Mouse (Mus musculus) layer of hippocampus, adult 11-12 months (tissue): ENCODE data around the gene Tnik.

Source experiments
- DNase-seq: peaks from one replicate; pipeline ENCODE4 v3.0.0; 2022; ENCODE audit warnings: low spot score

The Tnik gene

DNA sequence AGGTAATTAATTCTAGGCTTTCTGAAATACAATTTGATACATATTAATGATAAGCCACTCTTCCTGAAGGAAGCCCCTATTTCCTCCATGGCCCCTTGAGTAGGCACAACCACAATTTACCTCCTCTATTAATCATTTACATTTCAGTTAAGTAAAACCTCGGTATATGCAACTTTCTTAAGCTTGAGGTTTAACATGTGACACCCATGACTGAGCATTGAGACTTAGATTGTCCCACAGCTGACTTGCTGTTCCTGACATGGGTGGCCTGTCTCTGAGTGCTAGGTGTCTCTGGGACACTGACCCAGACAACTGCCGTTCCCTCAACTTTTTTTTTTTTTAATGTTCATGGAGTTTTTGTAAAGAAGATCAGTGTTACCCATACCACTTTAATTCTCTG lies 358.8 kb downstream of the Tnik start:
- no peak for DNase-seq

DNA sequence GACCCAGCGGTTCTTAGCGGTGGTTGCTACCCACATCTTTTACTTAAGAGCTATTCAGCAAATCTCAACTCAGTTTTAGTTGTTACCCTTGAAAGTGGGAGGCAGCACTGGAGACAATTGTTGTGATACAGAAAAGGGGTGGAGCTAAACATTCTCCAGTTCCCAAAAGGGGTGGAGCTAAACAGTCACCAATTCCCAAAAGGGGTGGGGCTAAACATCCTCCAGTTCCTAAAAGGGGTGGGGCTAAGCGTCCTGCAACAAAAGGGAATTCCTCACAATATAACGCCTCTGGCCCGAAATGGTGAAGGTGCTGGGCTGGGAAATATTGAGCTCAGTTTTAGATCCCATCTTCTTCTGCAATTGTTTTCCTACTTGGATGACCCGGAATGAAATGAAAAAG lies 363.8 kb downstream of the Tnik start:
- DNase-seq = no peak

DNA sequence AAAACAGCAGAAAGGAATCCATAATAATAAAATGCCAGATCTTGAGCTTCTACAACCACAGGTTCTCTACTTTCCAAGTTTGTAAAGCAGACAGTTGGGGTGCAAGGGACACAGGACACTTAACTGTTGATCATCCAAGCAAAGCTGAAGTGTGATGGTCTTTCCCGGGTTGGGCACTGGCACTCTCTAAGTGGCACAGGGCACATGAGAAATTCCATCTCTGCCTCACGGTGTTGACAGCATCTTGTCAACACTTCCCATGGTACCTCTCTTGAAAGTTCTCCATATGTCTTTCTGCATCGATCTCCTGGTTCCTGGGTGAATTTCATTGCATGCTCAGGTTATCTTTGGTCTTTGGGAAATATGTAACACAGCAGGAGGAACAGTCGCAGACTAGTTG lies 373.8 kb downstream of the Tnik start:
- no peak for DNase-seq

DNA sequence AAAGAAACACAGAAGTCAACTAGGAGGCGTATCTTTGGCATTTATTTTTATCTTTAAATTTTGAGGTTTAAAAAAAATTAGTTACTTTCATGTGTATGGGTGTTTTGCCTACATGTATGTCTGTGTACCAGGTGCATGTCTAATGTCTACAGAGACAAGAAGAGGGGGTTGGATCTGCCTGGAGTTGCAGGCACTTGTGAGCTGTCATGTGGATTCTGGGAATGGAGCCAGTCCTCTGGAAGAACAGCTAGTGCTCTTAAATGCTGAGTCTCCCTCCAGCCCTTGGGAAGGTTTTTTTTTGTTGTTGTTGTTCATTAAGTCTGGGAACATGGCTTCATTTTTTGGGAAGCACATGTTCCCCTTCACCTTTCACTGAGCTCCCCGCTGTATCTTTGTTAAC lies 375.9 kb downstream of the Tnik start:
- peak; percentile 53 for DNase-seq

DNA sequence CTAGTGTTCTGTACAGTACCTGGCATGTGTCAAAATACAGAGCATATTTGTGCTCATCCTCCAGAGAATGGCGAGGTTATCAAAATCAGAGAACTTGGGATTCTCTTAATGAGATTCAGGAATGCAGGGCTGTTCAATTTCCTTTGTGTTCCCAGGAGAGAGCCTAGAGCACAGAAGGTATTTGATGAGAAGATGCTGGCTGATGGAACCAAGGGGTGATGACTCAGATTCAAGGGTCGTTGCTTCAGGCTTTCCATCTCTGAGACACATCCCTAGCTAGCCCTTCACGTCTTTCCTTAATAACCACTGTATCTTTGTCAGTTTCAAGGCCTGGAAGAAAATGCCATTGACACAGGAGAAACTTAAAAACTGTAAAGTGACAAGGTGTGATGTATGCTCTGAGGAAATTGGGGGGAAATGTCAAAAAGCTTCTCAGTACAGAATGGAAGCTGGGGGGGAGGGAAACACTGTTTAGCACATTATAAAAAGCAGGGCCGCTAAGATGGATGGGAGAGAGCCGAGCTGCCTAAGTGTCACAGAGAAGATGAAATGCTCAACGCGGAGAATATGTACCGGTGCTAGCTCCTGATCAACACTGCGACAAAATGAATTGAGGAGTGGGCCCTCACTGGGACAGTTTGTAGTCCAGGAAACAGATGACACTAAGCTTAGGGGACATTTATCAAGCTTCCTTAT lies 380.4 kb downstream of the Tnik start:
- DNase-seq = no peak

DNA sequence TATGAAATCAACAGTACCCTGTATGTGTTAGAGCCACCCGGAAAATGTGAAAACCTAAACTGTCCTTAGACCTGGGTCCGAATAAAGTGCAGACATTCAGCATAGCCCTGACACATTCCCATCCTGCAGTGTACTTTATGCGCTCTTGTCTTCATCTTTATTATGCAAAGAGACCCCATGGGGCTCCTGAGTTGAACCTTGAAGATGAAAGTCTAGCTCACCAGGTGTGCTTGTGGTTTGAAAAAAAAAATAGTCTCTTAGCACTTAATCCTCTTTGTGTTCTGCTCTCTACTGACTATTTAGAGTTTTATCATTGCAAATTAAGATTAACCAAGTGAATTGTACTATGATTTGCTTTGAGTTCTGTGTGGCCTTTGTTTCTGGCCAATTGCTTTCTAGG lies 389.6 kb downstream of the Tnik start:
- no peak for DNase-seq

DNA sequence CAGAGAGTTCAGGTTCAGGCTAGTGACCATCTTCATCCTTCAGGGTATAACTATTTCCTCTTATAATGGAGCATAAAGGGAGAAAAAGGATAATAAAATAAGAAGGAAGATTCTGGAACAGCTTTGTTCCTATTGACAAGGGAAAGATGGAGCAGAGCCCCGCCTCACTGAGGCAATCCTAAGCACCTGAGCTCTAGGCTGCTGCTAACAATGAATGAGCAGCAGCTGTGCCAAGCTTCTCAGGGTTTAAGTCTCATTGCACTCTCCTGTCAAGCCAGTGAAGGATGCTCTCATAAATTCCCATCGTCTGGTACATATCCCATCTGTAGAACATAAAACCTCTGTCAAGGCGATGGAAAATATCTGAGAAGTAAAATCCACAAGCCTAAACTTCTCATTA lies 390.0 kb downstream of the Tnik start:
- DNase-seq = no peak

DNA sequence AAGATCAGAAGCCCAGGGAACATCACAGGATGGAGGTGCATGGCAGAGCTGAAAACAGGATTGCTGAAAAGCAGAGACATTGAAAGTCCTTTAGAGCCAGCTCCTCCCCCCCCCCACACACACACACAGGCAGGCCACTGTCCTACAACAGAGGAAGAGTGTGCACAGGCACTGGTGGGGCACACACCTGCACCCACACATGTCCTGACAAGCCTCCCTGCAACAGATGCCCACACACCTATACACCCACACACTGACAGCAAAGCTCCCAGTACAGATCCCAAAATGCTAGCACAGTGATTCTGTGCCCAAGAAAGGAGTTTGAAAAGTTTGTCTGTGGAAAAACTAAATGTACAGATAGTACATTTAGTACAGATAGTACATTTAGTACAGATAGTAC lies 391.7 kb downstream of the Tnik start:
- DNase-seq = no peak

DNA sequence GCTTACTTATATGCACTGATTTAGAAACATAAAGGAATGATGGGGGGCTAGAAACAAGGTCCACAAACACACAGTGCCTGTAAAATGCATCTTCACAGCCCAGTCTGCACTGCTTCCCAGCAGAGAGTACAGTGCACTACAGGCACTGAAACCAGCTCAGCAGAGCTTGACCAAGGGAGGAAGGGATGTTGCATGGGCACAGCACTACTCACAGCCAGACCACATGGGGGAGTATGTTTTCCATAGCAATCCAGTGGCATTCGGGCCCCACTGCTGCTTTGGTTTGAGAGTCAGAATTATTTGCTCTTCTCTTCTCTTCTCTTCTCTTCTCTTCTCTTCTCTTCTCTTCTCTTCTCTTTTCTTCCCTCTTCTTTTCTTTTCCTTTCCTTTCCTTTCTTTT lies 395.3 kb downstream of the Tnik start:
- no peak for DNase-seq

DNA sequence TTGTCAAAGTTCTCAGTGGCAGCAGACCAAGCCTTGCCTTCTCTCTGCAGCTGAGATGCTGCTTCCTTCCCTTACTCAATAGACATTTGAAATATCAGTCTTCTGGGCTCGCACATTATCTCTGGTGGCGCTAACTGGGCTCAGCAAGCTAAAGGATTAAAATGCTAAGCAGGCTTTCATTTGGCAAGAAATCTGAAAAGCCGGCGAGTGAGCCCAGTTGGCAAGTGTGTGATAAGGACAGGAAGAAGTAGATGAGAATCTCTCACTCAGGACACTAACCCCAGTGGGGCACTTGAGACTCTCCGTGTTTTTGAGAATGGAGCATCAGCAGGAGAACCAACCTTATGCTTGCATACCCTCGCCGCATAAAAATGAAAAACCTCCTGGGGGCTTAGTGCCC lies 417.8 kb downstream of the Tnik start:
- DNase-seq = no peak

DNA sequence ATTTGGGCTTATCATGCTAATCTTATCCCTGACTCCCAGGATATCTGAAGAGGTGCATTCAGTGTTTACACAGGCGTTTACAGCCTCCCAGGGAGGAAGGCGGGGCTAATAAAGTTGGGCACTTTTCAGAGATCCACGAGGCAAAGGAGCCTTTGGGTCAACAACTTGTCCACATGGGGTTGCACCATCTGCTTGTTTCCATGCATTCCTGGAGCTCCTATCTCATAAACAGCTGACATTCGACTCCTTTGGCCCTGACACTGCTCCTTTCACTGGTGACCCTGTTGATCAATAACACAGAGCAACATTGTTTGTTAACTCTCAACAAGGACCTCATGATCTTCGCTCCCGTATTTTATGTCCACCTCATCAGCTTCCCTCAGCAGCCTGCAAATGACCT lies 418.9 kb downstream of the Tnik start:
- no peak for DNase-seq

DNA sequence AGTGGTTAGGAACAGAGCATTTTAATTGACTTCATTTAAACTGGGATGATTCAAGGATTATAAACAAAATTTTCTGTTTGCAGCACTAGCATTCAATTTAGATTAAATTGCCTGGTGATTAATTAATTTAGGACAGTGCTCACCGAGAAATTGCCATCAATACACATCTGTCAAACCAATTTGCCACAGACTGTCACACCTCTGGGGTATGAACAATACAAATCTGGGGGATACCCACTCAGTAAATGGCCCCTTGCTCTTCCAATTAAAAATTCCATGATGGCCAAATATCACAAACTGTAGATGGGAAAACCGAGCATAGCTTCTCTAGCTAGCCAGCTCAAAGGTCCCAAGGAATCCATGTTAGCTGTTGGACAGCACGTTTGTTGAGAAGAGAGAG lies 419.4 kb downstream of the Tnik start:
- no peak for DNase-seq

DNA sequence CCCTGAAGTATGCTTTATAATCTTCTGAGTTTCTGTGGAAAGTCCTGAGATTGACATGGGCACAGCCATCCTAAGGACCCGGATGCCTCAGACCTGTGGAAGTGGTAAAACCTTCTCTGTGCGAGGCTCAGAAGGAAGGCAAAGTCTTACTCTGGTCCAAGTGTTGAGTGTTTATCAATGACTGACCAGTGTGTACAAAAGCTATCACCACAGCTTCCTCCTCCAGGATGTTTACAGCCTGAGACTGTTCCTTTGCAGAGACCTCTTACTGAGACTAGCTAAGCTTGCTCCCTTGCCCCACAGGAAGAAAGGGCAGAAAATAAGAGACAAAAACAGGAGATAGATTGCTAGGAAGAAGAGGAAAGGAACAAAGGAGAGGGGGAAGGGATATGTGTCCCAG lies 422.5 kb downstream of the Tnik start:
- DNase-seq = no peak

DNA sequence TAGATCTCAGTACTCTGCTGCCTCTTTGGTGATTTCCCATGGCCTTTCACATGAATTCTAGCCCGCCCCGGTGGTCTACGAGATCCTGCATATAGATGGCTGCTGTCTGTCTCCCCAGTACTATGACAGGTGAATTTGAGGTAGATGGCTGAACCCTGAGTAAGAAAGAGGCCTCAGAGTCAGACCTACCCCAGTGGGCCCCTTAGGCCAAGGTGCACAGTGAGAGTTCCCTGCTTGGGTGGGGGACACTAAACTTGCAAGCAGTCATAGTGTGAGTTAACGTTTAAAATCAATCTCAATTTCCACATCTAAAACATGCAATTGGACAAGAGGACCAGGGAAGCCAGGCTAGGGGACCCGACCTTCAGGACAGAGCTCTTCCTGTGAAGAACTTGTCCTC lies 431.8 kb downstream of the Tnik start:
- no peak for DNase-seq

DNA sequence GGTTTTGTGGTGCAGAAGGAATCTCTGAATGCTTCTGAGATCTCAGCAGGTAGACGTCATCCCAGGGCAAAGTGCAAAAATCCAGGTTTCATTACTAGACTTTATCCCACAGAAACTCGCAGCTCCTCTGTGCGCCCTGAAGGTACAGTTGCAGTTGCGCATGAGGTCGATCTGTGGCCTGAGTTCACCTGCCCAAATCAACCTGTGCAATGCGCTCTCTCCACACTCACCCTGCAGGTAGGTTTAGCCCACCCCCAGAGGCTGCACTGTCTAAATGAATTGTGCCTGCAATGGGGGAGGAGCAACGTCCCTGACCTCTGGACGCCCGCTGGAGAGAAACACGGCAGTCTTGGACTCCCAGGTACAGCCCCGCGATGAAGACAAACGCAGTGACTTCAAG lies 432.6 kb downstream of the Tnik start:
- DNase-seq = no peak

DNA sequence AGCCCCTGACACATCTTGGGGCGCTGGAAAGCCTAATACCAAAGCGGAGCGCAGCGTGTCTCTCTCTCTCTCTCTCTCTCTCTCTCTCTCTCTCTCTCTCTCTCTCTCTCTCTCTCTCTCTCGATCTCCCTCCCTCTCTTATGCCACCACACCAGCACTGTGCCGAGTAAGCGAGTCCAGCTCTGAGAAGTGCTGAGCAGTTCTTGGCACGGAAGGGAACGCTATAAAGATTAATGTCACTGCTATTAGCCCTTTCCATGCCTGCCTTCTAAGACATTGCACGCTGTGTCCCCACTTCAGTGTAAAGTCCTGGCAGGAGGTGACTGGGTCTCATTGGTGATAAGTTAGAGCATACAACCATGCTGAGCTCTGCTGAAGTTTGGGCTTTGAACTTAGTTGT lies 433.1 kb downstream of the Tnik start:
- no peak for DNase-seq

DNA sequence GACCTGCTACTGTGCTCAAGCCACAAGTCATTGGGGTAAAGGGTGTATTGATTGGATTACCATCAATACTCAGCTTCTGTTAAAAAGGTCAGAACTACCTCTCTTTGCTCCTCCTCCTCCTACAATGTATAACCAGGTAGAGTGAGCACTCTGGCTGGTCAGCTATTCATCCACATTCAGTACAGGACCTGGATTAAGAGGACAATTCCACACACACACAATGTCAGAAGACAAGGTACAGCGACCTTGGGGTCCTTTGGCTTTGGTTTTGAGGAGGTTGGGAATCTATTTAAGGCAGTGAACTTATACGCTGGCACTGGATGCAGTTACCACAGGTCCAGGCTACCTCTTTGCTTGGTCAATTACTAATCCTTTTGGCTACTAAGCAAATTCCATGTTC lies 434.8 kb downstream of the Tnik start, which contains the start of gene Slc2a2:
Gene Slc2a2, plus strand, starts transcription at position 107 of the 400 bp plus-strand sequence.
- DNase-seq = no peak

DNA sequence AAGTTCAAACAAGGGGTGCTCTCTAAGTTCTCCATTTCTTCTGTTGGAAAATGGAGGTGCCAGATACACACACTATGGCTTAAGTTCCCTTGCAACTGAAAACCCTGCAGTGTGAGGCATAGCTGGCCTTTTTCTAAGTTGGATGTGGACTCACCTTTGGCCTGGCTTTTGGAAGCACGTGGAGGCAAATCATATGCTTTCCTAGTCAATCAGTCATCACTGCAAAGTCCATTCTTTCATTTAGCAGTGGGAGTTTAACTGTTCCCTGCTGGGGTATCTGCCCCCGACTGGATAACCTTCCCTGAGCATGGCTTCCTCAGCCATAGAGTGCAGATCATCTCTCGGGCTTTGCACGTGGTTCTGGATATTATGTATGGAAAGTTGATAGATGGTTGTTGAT lies 436.6 kb downstream of the Tnik start:
- no peak for DNase-seq

DNA sequence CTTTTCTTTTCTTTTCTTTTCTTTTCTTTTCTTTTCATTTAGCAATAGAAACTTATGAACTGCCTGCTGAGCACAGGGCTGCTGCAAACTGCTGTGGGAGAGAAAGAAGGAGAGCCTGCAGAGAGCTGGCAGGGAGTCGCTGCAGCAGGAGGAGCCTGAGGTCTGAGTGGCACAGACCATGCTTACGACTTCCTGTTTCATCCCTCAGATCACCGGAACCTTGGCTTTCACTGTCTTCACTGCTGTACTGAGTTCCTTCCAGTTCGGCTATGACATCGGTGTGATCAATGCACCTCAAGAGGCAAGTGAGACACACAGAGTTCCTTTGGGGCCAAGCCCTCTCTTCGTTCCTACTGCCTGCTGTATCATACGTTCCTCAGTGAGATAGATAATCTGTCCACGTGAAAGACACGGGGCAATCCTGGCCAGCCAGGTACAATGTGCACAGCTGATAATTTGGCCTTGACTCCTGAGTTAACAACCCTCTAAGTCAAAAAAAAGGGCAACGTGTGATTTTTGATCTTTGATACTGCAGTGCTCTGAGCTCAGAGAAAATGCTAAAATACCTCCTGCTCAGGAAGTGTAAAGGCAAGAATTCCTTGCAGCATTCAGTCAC lies 442.6 kb downstream of the Tnik start:
- DNase-seq = no peak

DNA sequence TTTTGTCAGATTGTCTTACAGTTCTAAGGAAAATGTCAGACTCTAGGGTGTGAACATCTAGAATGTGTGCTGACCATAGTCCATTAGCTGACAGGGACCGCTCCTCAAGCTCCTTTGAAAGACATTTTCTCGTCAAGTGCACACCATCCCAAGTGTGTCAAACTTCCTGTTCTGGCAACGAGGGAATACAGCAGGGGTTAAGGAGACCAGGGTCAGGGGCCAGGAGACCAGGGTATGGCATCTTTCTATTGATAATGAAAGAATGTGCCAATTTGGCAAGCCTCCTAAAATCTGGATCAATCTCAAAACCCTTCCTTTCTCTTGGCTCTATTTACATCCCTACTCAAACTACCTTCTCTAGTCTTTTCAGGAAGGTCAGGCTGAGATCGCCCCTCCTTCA lies 443.7 kb downstream of the Tnik start:
- no peak for DNase-seq

DNA sequence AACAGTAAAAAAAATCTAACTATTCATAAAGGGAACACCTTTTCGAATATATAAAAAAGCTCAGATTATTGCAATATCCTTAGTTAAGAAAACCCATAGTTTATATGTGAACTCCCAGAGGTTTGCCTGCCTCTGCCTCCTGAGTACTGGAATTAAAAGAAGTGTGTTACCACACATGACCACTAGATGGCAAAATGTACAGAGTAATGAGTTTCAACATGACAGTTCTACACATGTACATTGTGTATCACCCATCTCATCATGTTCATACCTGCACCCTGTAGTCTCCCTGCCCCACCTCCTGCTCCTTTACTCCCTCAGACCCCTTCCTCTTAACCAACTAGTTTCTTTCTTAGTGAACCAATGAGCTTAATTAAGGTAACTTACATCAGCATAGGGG lies 446.7 kb downstream of the Tnik start:
- DNase-seq = no peak

DNA sequence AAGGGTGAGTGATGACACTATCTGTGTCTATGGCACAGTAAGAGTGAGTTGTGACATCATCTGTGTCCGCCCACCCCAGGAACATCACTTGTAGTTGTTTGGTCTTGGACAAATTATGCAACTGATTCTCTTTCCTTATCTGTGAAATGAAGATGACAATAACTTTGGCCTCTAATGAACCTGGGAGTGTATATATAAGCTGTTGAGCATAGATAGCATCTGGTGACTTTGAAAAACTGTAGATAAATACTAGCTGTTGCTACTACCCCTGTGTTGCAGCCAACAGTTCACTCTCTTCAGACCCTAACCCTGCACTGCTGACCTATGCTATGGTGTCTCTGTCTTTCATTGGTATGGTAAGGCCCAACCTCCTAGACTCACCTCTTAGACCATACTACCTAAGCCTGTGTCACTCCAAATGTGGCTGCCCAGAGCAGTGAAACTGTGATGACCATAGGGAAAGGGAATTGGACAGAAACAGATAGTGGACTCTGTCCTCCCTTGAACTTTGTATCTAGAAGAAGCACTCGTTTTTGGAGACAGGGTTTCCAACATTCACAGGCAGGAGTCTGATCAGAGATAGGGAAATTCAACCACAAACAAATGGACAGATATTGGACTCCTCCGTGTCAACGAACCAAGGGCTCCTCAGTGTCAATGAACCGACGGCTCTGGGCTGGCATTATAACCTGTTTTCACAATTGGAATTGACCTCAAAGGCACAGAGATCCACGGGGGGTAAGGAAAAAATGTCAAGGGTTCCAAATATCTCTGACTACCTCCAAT lies 451.1 kb downstream of the Tnik start:
- no peak for DNase-seq

DNA sequence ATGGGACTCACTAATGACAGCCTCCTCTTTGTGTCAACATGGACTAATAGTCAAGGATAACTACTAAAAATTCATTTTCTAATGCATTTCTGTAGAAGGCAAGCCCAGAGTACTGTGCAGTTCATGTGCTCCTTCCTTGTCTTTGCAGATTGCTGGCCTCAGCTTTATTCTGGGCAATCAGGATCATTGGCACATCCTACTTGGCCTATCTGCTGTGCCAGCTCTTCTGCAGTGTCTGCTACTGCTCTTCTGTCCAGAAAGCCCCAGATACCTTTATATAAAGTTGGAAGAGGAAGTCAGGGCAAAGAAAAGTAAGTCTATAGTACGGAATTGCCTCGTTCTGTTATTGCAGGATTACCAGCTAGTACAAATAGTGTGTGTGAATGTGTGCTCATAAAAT lies 455.5 kb downstream of the Tnik start:
- DNase-seq = no peak
